Mouse (Mus musculus) megakaryocyte, adult 5-6 weeks (primary cell): ENCODE data around the gene Cldn6. TPM values are rescaled to one million over a fixed set of nuclear protein-coding genes. Genes with fewer than 3 reads are reported as not detected.

Experiments
- ATAC-seq: 2 replicates; pipeline ENCODE4 v1.8.0; 2016; ENCODE audit warnings: mild to moderate bottlenecking, inconsistent platforms; ENCODE audit not compliant: poor library complexity, severe bottlenecking
- total RNA-seq, 2 experiments: library from RNA; stranded (forward) in 1 of 2; stranded (reverse) in 1 of 2; fragments of 153-499, 151-499 nt in 1 of 2; fragments of 221-1000, 200-1000 nt in 1 of 2; gene quantifications; 2 replicates each; pipeline versions ENCODE4 v1.2.3 to v1.2.4; 2015 to 2017

Cldn6 gene
- total RNA-seq, 2 experiments from 2014 or later, result not detected

DNA sequence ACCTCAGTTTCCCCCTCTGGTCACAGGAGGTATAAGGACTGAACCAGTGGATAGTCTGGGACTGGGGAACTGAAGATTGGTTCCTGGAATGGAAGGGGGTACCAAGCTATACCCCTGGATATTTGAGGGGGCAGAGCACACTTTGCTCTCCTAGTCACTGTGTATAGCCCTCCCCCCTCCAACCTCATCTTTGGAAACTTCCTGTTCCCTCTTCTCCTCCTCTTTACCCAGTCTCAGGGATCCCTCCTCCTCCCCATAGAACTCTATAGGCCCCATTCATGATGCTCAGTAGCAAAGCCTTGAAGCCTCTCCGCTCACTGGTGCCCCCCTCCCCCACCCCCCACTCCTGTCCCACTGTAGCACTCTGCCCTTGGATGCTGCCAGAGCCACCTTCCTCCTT is 40.4 kb downstream of the Cldn6 start:
- ATAC-seq, result no peak

DNA sequence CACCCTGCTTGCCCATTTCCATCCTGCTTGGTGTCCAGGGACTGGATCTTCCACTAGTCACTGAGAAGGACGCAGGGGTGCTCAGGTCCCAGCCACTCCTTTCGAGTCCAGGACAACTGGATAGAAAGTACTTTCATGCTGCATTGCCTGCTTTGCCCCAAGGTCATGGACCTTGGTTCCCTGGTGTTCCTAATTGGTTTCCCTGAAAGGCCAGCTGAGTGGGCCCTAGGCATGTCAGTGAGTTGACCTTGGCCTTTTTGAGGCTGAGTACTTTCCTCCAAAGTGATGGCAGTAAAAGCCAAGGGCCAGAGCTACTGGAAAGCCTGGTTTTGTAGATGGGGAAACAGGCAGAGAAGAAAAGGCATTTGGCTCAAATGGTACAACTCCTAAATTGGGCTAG is 42.8 kb downstream of the Cldn6 start:
- no peak for ATAC-seq

GRCm38 (mm10) chr17:23722376-23723125 is 43.5 kb downstream of the Cldn6 start, which contains the start of gene 1520401A03Rik:
Gene 1520401A03Rik, minus strand, starts transcription at chr17:23722783.
- ATAC-seq, result no peak

DNA sequence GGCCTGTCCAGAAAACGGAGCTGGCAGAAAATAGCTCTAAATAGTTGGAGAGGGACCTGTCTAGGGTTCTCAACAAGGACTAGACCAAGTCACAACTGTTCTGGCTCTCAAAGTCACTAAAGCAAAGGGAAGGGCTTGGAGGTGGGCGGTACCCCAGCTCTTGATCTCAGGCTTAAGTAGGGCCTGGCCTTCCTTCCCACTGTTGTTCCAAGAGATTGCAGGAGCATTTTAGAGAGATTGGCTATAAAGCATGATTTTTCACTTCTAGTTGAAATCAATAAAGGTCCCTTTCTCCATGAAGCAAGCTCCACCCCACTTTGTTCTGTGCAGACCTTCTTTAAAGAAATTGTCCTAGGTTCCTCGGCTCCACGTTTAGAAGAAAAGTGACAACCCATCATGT is 46.4 kb downstream of the Cldn6 start:
- ATAC-seq, result no peak

DNA sequence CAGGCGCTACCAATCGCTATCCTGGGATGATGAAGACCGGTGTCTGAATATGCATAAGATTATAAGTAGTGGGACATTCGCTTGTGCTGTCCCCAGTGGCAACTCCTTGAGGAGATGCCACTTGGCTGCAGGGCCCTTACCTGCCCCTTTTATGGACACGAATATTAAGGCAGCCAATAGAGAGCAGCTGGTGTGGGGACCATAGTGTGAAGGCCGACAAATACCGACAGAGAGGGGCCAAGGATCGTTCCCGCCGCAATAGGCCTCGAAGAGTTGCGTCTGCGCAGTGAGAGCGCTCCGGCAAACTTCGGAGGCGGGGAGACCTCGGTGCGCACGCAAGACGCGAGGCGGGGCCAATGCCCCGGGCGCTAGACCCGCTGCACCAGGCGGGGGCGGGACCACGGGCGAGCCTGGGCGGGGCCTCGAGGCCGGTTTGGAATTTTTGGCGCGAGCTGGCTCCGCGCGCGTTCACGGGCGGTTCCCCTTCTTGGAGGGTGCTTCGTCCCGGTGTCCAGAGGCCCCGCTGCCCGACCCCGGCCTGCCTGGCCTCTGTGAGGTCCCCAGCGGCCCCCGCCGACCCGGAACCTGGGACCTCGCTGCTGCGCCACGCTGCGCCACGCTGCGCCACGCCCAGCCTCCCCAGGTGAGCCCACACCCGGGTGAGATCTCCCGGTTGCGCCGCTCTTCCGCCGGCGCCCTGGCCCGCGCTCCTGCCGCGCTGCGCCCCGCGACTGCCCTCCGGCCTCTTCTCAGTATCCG is 47.1 kb downstream of the Cldn6 start, which contains the start of gene Pkmyt1:
Gene Pkmyt1 (plus strand): TSS at position 338 of the 759 bp plus-strand sequence.
- peak; percentile 95 for ATAC-seq

DNA sequence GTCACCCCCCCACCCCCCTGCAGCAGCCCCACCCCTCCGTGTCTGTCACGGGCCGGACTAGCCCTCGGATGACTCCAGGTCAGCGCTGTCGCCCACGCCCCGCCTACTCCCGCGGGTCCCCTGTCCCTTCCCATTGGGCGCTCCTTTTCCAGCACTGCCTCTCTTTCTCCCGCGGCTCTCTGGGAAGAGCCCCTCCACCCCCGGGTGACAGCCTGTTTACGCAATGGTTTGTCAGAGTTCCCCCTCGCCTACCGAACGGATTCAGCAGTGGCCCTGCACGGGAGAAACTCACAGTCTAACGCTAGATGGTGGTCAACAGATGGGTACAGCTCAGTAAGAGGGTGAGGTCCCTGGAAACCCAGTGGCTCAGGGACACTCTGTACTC is 47.7 kb downstream of the Cldn6 start:
- ATAC-seq, result peak; percentile 73

DNA sequence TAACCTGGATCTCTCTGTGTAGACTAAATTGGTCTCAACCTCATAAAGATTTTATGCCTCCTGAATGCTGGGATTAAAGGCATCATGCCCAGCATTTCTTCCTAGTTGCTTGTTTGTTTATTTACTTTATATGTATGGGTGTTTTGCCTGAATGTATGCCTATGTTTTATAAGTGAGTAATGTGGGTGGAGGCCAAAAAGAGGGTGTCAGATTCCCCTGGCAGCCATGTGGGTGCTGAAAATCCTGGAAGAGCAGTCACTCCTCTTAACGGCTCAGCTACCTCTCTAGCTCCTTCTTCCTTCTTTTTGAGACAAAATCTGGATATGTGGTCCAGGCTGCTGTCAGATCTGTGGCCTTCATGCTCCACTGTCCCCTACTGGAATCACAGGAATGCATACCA is 51.4 kb downstream of the Cldn6 start:
- ATAC-seq, result no peak

Other genes starting within 250 kb of the Cldn6 start
- gene Vmn2r117, start 199.6 kb upstream of the Cldn6 start, total RNA-seq (2015), result not detected in 2 replicates
- gene Vmn2r117, start 199.6 kb upstream of the Cldn6 start, total RNA-seq (2017), result not detected in 2 replicates
- 2.1 and 2.4 TPM in 2 replicates for gene Zfp213, start 115.0 kb upstream of the Cldn6 start, total RNA-seq (2015)
- gene Zfp213, start 115.0 kb upstream of the Cldn6 start, total RNA-seq (2017), result 2.7 and 4.7 TPM in 2 replicates
- gene Zfp13, start 79.8 kb upstream of the Cldn6 start, total RNA-seq (2015), result not detected in 2 replicates
- gene Zfp13, start 79.8 kb upstream of the Cldn6 start, total RNA-seq (2017), result 0.18 TPM in 1 of 2 replicates, not detected in the other
- gene Zscan10, start 78.4 kb upstream of the Cldn6 start, total RNA-seq (2015), result not detected in 2 replicates
- not detected in 2 replicates for gene Zscan10, start 78.4 kb upstream of the Cldn6 start, total RNA-seq (2017)
- gene Mmp25, start 34.0 kb upstream of the Cldn6 start, total RNA-seq (2015), result 22.6 and 32.1 TPM in 2 replicates
- 14.0 and 19.5 TPM in 2 replicates for gene Mmp25, start 34.0 kb upstream of the Cldn6 start, total RNA-seq (2017)
- gene Bicdl2, start 18.7 kb upstream of the Cldn6 start, total RNA-seq (2015), result not detected in 2 replicates
- gene Bicdl2, start 18.7 kb upstream of the Cldn6 start, total RNA-seq (2017), result 0.45 TPM in 1 of 2 replicates, not detected in the other
- gene Hcfc1r1, start 5.7 kb upstream of the Cldn6 start, total RNA-seq (2015), result 67.4 and 97.1 TPM in 2 replicates
- 38.1 and 52.4 TPM in 2 replicates for gene Hcfc1r1, start 5.7 kb upstream of the Cldn6 start, total RNA-seq (2017)
- 26.5 and 26.8 TPM in 2 replicates for gene Thoc6, start 5.4 kb upstream of the Cldn6 start, total RNA-seq (2015)
- 38.5 and 45.2 TPM in 2 replicates for gene Thoc6, start 5.4 kb upstream of the Cldn6 start, total RNA-seq (2017)
- 1.8 and 5.8 TPM in 2 replicates for gene Tnfrsf12a, start 1.8 kb upstream of the Cldn6 start, total RNA-seq (2015)
- gene Tnfrsf12a, start 1.8 kb upstream of the Cldn6 start, total RNA-seq (2017), result 5.9 and 7.7 TPM in 2 replicates
- gene Cldn9, start 4.8 kb downstream of the Cldn6 start, total RNA-seq (2015), result not detected in 2 replicates
- gene Cldn9, start 4.8 kb downstream of the Cldn6 start, total RNA-seq (2017), result not detected in 2 replicates
- not detected in 2 replicates for gene 1520401A03Rik, start 43.5 kb downstream of the Cldn6 start, total RNA-seq (2015)
- not detected in 2 replicates for gene 1520401A03Rik, start 43.5 kb downstream of the Cldn6 start, total RNA-seq (2017)
- 31.1 and 32.2 TPM in 2 replicates for gene Pkmyt1, start 47.1 kb downstream of the Cldn6 start, total RNA-seq (2015)
- 15.9 and 16.6 TPM in 2 replicates for gene Pkmyt1, start 47.1 kb downstream of the Cldn6 start, total RNA-seq (2017)
- 3.3 and 4.1 TPM in 2 replicates for gene Paqr4, start 61.6 kb downstream of the Cldn6 start, total RNA-seq (2015)
- 7.6 and 10.1 TPM in 2 replicates for gene Paqr4, start 61.6 kb downstream of the Cldn6 start, total RNA-seq (2017)
- gene Kremen2, start 66.6 kb downstream of the Cldn6 start, total RNA-seq (2015), result not detected in 2 replicates
- not detected in 2 replicates for gene Kremen2, start 66.6 kb downstream of the Cldn6 start, total RNA-seq (2017)
- gene Flywch1, start 92.4 kb downstream of the Cldn6 start, total RNA-seq (2015), result 3.1 and 3.7 TPM in 2 replicates
- 7.7 and 12.0 TPM in 2 replicates for gene Flywch1, start 92.4 kb downstream of the Cldn6 start, total RNA-seq (2017)
- 0.66 TPM in 1 of 2 replicates, not detected in the other for gene Flywch2, start 106.8 kb downstream of the Cldn6 start, total RNA-seq (2015)
- 0.92 TPM in 1 of 2 replicates, not detected in the other for gene Flywch2, start 106.8 kb downstream of the Cldn6 start, total RNA-seq (2017)
- gene Srrm2, start 111.3 kb downstream of the Cldn6 start, total RNA-seq (2015), result 210 and 224 TPM in 2 replicates
- gene Srrm2, start 111.3 kb downstream of the Cldn6 start, total RNA-seq (2017), result 81.2 and 117 TPM in 2 replicates
- 283 and 294 TPM in 2 replicates for gene Elob, start 149.9 kb downstream of the Cldn6 start, total RNA-seq (2015)
- gene Elob, start 149.9 kb downstream of the Cldn6 start, total RNA-seq (2017), result 113 and 140 TPM in 2 replicates
- not detected in 2 replicates for gene Prss33, start 156.8 kb downstream of the Cldn6 start, total RNA-seq (2015)
- gene Prss33, start 156.8 kb downstream of the Cldn6 start, total RNA-seq (2017), result not detected in 2 replicates
- gene Prss32, start 164.6 kb downstream of the Cldn6 start, total RNA-seq (2015), result not detected in 2 replicates
- not detected in 2 replicates for gene Prss32, start 164.6 kb downstream of the Cldn6 start, total RNA-seq (2017)
- gene Prss41, start 164.9 kb downstream of the Cldn6 start, total RNA-seq (2015), result not detected in 2 replicates
- gene Prss41, start 164.9 kb downstream of the Cldn6 start, total RNA-seq (2017), result not detected in 2 replicates
- not detected in 2 replicates for gene Prss21, start 188.8 kb downstream of the Cldn6 start, total RNA-seq (2015)
- gene Prss21, start 188.8 kb downstream of the Cldn6 start, total RNA-seq (2017), result not detected in 2 replicates
- gene Dcpp1, start 201.6 kb downstream of the Cldn6 start, total RNA-seq (2015), result not detected in 2 replicates
- gene Dcpp1, start 201.6 kb downstream of the Cldn6 start, total RNA-seq (2017), result not detected in 2 replicates
- not detected in 2 replicates for gene Dcpp2, start 201.6 kb downstream of the Cldn6 start, total RNA-seq (2015)
- gene Dcpp2, start 201.6 kb downstream of the Cldn6 start, total RNA-seq (2017), result not detected in 2 replicates
- not detected in 2 replicates for gene Dcpp3, start 238.2 kb downstream of the Cldn6 start, total RNA-seq (2015)
- not detected in 2 replicates for gene Dcpp3, start 238.2 kb downstream of the Cldn6 start, total RNA-seq (2017)